Mouse (Mus musculus) spleen, adult 2 months (tissue): ENCODE measurements around the gene Sptlc2. TPM values are rescaled to one million over a fixed set of nuclear protein-coding genes. Genes with fewer than 3 reads are reported as not detected.
"Not testable (repeated sequence)": the region's sequence is repeated elsewhere in the genome, so short reads cannot be mapped to it uniquely, and the experiment has no call there.

Experiments used
- DNase-seq, 2 experiments: peaks; one replicate each; pipeline versions ENCODE4 v3.0.0 to v3.0.0-alpha.2; 2012 to 2021; ENCODE audit warnings: low spot score in 2 of 2, low read depth in 1 of 2
- H3K27ac ChIP-seq: fragments of 200-500 bp; 2 replicates; pipeline ENCODE4 v1.5.1; 2012; ENCODE audit warnings: low read length, inconsistent platforms; ENCODE audit not compliant: insufficient read depth
- H3K27me3 ChIP-seq: fragments of 200-500 bp; 2 replicates; pipeline ENCODE4 v1.6.1; 2012; ENCODE audit warnings: mild to moderate bottlenecking, moderate library complexity, low read length, inconsistent platforms; ENCODE audit not compliant: control insufficient read depth, insufficient read depth
- H3K36me3 ChIP-seq: fragments of 200-500 bp; 2 replicates; pipeline ENCODE4 v1.6.1; 2012; ENCODE audit warnings: mild to moderate bottlenecking, low read length, inconsistent platforms; ENCODE audit not compliant: control insufficient read depth, insufficient read depth
- H3K4me1 ChIP-seq: fragments of 200-500 bp; 2 replicates; pipeline ENCODE4 v1.6.1; 2011; ENCODE audit warnings: inconsistent platforms; ENCODE audit not compliant: control insufficient read depth, insufficient read depth, insufficient read length
- H3K4me3 ChIP-seq: fragments of 200-500 bp; 2 replicates; pipeline ENCODE4 v1.5.1; 2011; ENCODE audit warnings: mild to moderate bottlenecking, inconsistent platforms; ENCODE audit not compliant: insufficient read depth, insufficient read length; ENCODE audit errors: extremely low read depth
- CTCF ChIP-seq: fragments of 200-500 bp; IDR thresholded peaks from 2 replicates; pipeline ENCODE4 v1.5.1; 2011; ENCODE audit warnings: mild to moderate bottlenecking, inconsistent platforms; ENCODE audit not compliant: insufficient read depth, insufficient read length, insufficient replicate concordance; ENCODE audit errors: extremely low read depth
- POLR2A ChIP-seq: fragments of 200-500 bp; IDR thresholded peaks from 2 replicates; pipeline ENCODE4 v1.6.1; 2011; ENCODE audit warnings: low read depth, low read length, inconsistent platforms
- WGBS: fragments of 180-500 bp; shearing (Covaris S2); methylation state at CpG from one replicate; pipeline ENCODE4 v1.1.7; 2018; 5-methylcytosine and 5-hydroxymethylcytosine counted together
- polyA plus RNA-seq: library from polyadenylated mRNA; depleted of rRNA; stranded (reverse); fragments of >200 nt; gene quantifications from 2 replicates; pipeline ENCODE4 v1.2.3, GENCODE M21; 2012

Gene Sptlc2
- polyA plus RNA-seq, 1 experiment: 7.5 TPM

- Histone ChIP-seq H3K4me1 (no peaks in the 10 kb centered on the region), H3K36me3 (no peaks in the 10 kb centered on the region), H3K4me3 (no peak overlapping the region), H3K27me3 (no peaks in the 10 kb centered on the region), H3K27ac (no peak overlapping the region)
- TF ChIP-seq POLR2A (no peak), CTCF (no peak)
- 71% methylated on average over 4 of the region's 4 CpGs for WGBS
- no peak for DNase-seq
Observed at GRCm38 (mm10) chr12:87284268-87284667, 103.9 kb downstream of the Sptlc2 start.

GRCm38 (mm10) chr12:87283706-87284105 lies 104.4 kb downstream of the Sptlc2 start:
- Histone ChIP-seq H3K4me3 (no peak overlapping the region), H3K4me1 (no peaks in the 10 kb centered on the region), H3K27me3 (no peaks in the 10 kb centered on the region), H3K27ac (no peak overlapping the region), H3K36me3 (no peaks in the 10 kb centered on the region)
- no peak for DNase-seq
- WGBS: 90% methylated on average over 7 of the region's 7 CpGs
- TF ChIP-seq POLR2A (no peak), CTCF (no peak)

- 95% methylated on average over 4 of the region's 4 CpGs for WGBS
- Histone ChIP-seq H3K27me3 (no peaks in the 10 kb centered on the region), H3K4me1 (no peaks in the 10 kb centered on the region), H3K36me3 (no peaks in the 10 kb centered on the region), H3K27ac (no peak overlapping the region), H3K4me3 (no peak overlapping the region)
- DNase-seq: no peak
- TF ChIP-seq POLR2A: no peak
- TF ChIP-seq CTCF: no peak
Observed at GRCm38 (mm10) chr12:87282743-87283142, 105.4 kb downstream of the Sptlc2 start.

- 67% methylated on average over 1 of the region's 1 CpGs for WGBS
Observed at GRCm38 (mm10) chr12:87281766-87282165, 106.4 kb downstream of the Sptlc2 start.

GRCm38 (mm10) chr12:87279879-87280278 lies 108.3 kb downstream of the Sptlc2 start:
- 86% methylated on average over 14 of the region's 14 CpGs for WGBS
- Histone ChIP-seq H3K27me3 (no peaks in the 10 kb centered on the region), H3K36me3 (peaks cover 2% of the 10 kb centered on the region; the same call in 1 of the 2 replicates), H3K4me3 (no peak overlapping the region), H3K27ac (no peak overlapping the region), H3K4me1 (no peaks in the 10 kb centered on the region)
- no peak for TF ChIP-seq CTCF
- TF ChIP-seq POLR2A: no peak
- no peak for DNase-seq

More at GRCm38 (mm10) chr12:87281766-87282165, 106.4 kb downstream of the Sptlc2 start:
- Histone ChIP-seq H3K27ac (no peak overlapping the region), H3K27me3 (no peaks in the 10 kb centered on the region), H3K36me3 (no peaks in the 10 kb centered on the region), H3K4me3 (no peak overlapping the region), H3K4me1 (no peaks in the 10 kb centered on the region)
- DNase-seq: no peak
- no peak for TF ChIP-seq CTCF
- no peak for TF ChIP-seq POLR2A

- TF ChIP-seq POLR2A: no peak
- TF ChIP-seq CTCF: no peak
- Histone ChIP-seq H3K36me3 (peaks cover 4% of the 10 kb centered on the region), H3K27me3 (no peaks in the 10 kb centered on the region), H3K4me3 (no peak overlapping the region), H3K27ac (no peak overlapping the region), H3K4me1 (no peaks in the 10 kb centered on the region)
- no peak for DNase-seq
- 85% methylated on average over 3 of the region's 3 CpGs for WGBS
Observed at GRCm38 (mm10) chr12:87279350-87279749, 108.8 kb downstream of the Sptlc2 start.

GRCm38 (mm10) chr12:87278118-87278730 lies 109.9 kb downstream of the Sptlc2 start:
- WGBS: 30% methylated on average over 6 of the region's 6 CpGs
- no peak for DNase-seq
- Histone ChIP-seq H3K27me3 (no peaks in the 10 kb centered on the region), H3K4me1 (no peaks in the 10 kb centered on the region), H3K36me3 (peaks cover 12% of the 10 kb centered on the region), H3K27ac (no peak overlapping the region), H3K4me3 (no peak overlapping the region)
- no peak for TF ChIP-seq POLR2A
- TF ChIP-seq CTCF: no peak

- WGBS: 91% methylated on average over 4 of the region's 4 CpGs
- DNase-seq, H3K4me3 ChIP-seq, H3K27ac ChIP-seq, H3K27me3 ChIP-seq, H3K4me1 ChIP-seq: not testable (repeated sequence)
- H3K36me3 ChIP-seq: peaks cover 22% of the 10 kb centered on the region
Observed at GRCm38 (mm10) chr12:87277251-87277650, 110.9 kb downstream of the Sptlc2 start.
